ENCODE assay signal across 25 mouse cellular contexts in the genomic region with DNA sequence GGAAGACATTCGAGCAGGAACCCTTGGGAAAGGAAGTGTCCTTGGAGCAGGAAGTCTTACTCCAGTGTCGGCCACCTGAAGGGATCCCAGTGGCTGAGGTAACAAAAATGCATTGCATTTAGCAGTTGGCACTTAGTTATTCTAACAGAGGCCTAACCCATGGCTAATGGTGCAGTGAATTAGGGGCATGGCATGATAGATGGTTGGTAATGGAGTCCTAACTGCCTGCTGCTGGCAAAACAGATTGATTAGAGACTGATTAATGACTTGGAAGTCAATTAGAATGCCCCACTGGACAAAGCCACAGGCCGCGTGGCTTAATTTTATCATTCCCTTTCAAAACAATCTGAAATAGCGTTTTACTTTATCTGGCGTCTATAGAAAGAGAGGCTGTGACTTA.
"Had no signal": no experiment of that assay in that cellular context is flagged by ENCODE, and none has a peak within 500 bp of the region (broad histone marks: within the 10 kb centered on the region; RNA-seq: fewer than 3 reads in every experiment).

No protein-coding gene starts in this region.

- H3K4me3 ChIP-seq: limb, embryonic 12.5 days; limb, embryonic 15.5 days; midbrain, embryonic 10.5 days; midbrain, embryonic 13.5 days; myocyte; stomach, embryonic 15.5 days had no signal

- H3K9me3 ChIP-seq: limb, embryonic 12.5 days; limb, embryonic 15.5 days; midbrain, embryonic 10.5 days; midbrain, embryonic 13.5 days; stomach, embryonic 15.5 days had no signal

- H3K36me3 ChIP-seq: limb, embryonic 12.5 days; limb, embryonic 15.5 days; midbrain, embryonic 10.5 days; midbrain, embryonic 13.5 days; stomach, embryonic 15.5 days had no signal

- ATAC-seq: intestine, embryonic 16.5 days; liver, postnatal 0 days; lung, postnatal 0 days; midbrain, embryonic 13.5 days; midbrain, embryonic 16.5 days had no signal

- H3K4me2 ChIP-seq: limb, embryonic 12.5 days; limb, embryonic 15.5 days; liver, embryonic 11.5 days; lung, embryonic 14.5 days; midbrain, embryonic 13.5 days; stomach, embryonic 15.5 days had no signal

- H3K4me1 ChIP-seq: limb, embryonic 12.5 days; limb, embryonic 15.5 days; midbrain, embryonic 10.5 days; midbrain, embryonic 13.5 days; stomach, embryonic 15.5 days had no signal

- H3K9ac ChIP-seq: limb, embryonic 12.5 days; limb, embryonic 15.5 days; liver, embryonic 14.5 days; liver, postnatal 0 days; lung, embryonic 14.5 days; midbrain, embryonic 13.5 days; stomach, embryonic 15.5 days had no signal

- H3K27me3 ChIP-seq: limb, embryonic 12.5 days; limb, embryonic 15.5 days; midbrain, embryonic 13.5 days; stomach, embryonic 15.5 days had no signal

- DNase-seq: kidney, adult 18-20 months; kidney, adult 9 months; kidney, postnatal 14 days; kidney, postnatal 4 days; left cerebral cortex, postnatal 4 days; liver, postnatal 0 days; lung, embryonic 14.5 days; retina, postnatal 1 day; right cerebral cortex, postnatal 25 days; spleen, adult 18-20 months; thymus, adult 2 months; thymus, postnatal 14 days; thymus, postnatal 4 days had no signal

- H3K27ac ChIP-seq: limb, embryonic 12.5 days; limb, embryonic 15.5 days; liver, embryonic 14.5 days; macrophage; midbrain, embryonic 10.5 days; midbrain, embryonic 13.5 days; stomach, embryonic 15.5 days had no signal
